Mouse (Mus musculus) heart, adult 11 months (tissue): ENCODE measurements around the gene Bdkrb1.

Experiments used
- DNase-seq: peaks from one replicate; pipeline ENCODE4 v3.0.0; 2022

Bdkrb1 gene

DNA sequence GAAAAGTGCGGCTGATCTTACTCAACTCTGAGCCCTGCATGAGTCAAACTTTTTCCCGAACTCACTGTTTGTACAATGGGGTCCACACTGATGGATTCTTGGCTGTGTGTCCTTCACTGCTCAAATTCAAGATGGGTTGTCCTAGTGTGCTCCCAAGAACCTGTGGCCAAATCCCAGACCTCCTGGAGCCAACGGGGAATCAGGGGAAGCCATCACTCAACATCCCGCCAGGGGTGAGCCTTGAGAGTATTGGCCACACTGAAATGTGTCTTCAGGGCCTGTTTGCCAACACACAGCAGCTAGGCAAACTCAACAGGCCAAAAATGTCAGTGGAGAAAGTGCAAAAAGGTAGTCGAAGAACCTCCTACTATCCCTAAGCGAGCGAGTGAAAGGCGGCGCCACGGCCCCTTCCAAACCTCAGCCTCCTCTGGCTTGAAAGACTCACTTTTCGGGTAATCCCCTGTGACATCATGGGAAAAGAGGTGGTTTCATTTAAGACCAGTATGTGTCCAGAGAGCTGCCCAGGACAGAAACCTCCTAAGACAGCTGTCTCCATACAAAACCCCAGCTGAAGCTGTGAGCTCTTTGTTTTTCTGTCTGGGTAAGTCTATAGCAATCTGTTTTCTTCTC lies at the start of gene Bdkrb1:
Gene Bdkrb1 (plus strand): TSS at position 505 of the 630 bp plus-strand sequence.
- DNase-seq = no peak

DNA sequence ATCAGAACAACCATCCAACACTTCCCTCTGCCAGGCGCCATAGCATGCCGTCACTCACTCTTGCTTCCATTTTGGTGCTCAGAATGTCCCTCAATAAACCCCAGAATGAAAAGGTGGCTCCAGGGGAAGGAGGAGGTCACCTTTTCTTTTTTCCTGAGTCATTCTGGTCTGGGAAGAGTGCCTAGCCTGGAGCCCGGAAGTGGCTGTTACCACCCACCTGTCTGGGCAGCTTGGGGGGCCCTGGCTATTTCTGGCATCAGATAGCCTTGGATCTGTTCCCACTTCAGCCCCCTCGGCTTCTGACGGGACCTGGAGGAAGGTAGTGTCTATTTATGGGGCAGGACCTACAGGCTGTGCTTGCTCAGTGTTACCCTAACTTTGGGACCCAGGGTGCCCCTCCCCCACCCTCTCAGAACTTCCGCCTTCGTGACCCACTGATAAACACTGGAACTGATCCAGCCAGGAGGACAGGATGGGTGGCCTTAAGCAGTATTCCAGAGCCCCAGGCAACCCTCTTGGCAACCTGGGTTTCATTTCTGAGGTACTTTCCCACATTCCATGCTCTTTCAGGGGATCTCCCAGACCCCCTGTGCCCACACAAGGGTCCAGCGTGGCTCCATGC lies 48.6 kb upstream of the Bdkrb1 start:
- DNase-seq = peak; percentile 96

DNA sequence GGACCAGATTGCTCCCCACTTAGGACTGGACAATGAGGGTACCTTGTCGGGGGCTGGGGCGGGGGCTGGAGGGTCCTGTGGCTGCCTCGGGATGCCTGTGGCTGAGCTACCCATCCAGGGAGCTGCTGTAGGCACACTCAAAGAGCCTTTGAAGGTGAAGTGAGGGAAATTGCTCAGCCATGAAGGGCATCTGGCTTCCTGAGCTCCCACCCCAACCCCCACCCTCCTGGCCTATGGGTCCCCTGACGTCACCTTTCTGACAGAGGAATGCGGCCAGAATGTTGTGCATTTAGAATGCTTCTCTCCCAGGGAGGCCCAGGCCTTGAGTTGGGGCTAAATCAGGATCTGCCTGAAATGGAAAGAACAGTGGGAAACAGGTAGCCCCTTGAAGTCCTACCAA lies 47.7 kb upstream of the Bdkrb1 start:
- no peak for DNase-seq

DNA sequence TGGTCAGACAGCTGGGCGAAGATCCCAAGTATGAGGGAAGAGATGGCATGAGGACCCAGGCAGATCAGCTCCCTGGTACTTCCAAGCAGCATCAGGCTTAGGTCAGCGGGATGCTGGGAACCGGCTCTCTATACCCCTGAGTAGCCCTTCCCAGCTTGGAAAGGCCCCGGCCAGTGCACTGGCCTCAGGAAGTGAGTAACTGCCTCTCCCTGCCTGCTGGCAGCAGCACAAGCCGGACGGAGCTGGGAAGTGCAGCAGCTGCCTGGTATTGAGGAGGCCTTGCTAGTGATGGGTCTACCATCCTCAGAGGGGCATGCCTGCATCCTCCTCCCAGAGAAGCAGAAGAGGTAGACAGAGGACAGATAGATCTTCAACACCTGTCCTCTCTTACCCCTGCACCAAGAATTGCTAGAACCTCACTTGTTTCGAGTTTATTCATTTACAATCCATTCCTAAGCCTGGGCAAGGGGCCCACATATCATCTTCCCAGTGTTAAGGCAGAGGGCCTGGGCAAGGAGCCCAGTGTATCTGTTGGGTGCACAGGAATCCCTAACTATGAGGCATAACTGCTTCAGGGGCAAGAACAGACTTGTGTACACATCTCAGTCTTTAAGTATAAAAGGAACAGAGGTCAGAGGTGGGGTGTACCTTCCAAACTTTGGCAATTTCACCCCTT lies 45.5 kb upstream of the Bdkrb1 start:
- DNase-seq = peak; percentile 98

DNA sequence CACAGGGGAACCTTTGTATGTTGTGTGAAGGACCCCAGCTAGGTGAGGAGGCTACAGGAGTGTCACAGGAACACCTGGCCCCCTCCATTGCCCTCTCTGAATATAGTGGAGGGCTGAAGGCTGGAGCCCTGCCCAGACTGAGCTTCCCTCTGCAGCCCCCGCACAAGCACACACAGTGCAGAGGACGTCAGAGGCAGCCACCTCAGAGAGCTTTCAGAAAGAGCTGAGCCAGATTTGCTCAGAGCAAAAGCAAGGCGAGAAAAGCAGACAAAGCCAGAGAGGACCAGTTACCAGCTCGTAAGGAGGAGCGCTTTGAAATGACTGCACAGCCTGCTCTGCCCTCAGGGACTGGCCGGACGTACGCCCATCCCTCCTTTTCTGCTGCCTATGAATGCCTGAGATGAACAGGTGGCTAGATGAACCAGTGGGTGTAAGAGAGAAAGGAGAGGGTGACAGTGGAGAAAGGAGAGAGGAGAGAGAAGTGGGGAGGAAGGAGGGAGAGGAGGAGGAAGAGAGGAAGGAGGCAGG lies 41.8 kb upstream of the Bdkrb1 start:
- no peak for DNase-seq

DNA sequence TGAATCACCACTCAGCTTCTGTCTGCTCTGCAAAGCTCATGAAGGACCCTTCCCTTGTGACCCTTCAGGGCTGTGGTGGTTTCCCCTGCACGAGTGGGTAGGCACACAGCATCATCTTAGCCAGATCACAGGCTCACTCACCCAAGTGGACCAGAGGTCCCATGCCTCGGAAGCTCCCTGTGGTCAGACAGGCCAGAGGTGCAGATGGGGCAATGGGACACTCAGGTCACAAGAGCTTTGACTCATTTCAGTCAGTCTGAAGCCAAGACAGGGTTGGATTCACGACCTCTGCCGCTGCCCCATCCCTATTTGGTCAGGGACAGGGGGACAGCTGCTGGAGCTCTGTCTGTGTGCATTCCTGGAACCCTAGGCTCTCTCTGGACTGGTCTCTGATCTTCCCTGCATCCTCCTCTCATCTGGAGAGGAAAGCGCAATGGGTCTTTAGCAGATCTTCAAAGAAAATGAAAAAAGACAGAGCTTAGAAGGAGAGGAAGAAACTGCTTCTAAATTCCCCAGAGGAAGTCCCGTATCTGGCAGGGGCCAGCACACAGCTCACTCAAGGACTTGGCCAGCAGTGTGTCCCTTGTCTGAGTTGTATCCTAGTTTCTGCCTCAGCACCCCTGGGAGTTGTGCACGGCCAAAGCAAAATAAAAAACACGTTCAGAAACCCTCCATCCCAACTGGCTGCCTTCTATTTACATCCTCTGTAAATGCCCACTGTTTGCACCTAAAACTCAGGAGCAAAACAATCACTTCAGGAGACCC lies 40.6 kb upstream of the Bdkrb1 start:
- peak; percentile 97 for DNase-seq

DNA sequence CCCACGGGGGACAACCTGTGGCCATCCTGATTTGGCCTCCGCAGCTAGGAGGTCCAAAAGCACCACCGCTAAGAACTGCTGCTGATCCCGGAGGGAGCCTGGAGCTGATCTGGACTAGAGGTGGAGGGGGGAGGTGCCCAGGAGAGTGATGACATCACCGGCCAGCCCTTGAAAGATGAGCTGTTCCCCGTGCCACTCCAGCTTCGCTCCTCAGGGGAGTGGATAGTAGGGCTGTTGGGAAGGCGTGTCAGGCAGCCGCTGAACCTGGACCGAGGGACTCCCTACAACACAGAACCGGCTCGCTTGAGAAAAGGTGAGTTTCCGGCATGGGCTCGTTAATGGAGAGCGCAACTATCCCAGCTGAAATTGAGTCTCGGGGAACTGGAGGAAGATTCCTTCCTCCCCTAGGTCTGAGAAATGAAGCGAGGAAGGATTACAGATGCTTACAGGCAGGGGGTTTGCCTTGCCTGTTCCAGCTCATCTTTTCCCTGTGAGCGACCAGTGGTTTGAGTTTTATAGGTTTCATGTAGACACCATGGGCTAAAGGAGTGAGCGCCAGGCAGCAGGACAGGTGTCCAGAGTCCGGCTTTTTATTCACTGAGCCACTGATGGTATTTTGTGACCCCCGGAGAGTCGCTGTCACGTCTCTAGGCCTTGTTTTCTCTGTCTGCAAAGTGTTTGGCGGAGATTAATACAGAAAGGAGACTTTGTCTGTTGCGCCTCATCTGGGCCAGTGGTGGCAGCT lies 39.8 kb upstream of the Bdkrb1 start, which contains the start of gene Bdkrb2:
Gene Bdkrb2 (plus strand): TSS at position 291 of the 745 bp plus-strand sequence.
- peak; percentile 95 for DNase-seq

DNA sequence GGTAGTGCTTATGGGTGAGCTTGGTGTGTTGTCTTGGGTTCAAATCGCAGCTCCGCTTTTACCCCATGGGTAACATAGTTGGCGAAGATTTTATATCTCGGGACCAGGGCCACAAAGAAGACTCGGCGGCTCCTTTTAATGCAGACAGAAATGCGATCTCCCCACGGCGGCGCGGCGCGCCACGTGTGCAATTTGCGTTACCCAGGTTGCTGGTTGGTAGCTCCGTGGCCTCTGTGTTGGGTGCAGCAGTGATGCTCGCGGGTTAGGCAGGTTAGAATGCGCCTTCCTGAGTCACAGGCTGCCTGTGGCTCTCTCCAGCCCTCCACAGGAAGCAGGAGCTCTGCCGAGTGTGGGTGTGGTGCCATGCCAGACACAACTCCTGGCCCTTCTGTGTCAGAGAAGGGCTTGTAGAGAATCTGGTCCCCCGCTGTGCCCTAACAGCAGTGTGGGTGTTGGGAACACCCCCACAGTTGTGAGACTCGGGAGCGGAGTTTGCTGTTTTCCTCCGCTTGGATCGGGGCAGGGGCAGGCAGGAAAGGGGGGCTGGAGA lies 39.1 kb upstream of the Bdkrb1 start:
- no peak for DNase-seq

DNA sequence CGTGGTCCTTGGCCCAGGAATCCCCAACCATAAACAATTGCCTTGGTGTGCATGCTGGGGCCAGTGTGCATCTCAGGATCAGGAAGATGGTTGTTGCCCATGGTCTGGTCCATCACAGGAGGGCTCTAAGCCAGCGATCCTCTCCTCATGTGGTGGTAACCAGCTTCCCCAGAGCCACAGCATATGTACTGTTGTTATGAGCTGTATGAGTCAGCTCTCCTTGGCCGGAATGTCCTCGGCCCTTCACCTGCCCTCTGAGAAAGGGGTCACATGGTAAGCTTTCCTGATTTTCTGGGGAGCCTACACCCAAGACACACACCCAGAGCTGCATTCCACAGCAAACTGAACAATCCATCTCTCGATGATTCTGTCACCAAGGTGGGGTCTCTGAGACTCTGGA lies 37.7 kb upstream of the Bdkrb1 start:
- DNase-seq = no peak

DNA sequence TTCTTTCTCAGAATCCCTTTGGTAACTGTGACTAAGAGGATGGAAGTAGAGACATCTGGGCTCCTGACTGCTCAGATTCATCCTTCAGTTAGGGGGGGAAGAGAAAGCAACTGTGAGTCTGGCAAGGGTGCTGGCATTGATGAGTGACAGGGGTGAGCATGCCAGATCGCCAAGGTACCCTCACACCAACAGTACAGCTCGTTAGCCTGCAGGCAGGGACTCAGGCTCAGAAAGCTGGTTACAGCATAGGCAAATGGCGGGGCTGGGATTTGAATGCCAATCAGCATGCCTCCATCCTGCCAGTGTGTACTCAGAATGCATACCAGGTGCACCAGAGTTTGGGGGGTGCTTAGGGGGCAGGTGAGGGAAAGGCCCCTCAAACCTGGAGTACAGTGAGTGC lies 31.0 kb upstream of the Bdkrb1 start:
- peak; percentile 84 for DNase-seq

DNA sequence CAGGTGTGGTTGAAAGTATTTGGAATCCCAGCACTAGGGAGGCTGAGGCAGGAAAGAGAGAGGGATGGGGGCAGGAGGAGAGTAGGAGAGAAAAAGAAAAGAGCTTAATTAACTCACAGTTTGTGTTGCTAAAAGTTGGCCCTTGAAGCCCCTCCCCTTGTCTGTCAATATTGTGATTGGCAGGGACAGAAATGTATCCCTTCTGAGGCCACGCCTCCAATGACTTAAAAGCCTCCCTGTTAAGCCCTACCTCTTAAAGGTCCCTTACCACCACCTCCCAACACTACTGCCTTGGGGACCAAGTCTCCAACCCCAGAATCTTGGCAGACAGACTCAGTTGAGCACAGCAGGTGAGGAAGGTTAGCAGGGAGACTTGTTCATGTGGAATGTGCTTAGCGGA lies 30.3 kb upstream of the Bdkrb1 start:
- no peak for DNase-seq

DNA sequence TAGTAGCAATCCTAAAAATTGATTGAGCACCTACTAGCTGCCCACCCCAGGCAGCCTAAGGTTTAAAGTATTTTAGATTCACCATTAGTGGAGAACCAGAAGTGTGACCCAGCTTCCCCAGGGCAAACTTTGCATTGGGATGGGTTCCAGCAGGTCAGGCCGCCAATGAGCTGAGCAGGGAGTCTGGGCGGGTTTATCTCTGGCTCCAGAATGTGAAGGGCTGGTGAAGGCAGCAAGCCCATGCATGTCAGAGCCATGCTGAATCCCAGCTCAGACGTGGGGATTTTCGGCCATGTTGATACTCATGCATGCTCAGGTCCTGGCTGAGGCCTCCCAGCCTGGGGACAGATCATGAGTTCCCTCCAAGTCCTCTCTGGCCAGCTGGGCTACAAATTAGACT lies 28.5 kb upstream of the Bdkrb1 start:
- no peak for DNase-seq

DNA sequence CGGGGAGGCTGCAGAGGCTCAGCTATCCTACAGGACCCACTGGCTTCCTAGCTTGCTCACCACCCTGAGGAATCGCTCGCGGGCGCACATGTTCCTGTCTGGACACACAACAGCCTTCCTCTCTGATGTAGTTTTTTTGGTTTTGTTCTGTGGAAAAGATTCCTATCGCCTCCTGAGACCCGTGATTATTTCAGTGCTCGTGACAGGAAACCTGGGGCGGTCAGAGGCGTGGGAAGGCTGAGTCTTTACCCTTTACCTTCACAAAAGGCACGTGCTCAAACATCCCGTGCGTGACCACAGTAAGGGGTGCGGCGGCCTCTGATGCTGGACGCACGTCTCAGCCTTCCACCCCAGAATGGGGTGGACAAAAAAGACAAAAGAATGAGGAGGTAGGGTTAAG lies 22.4 kb upstream of the Bdkrb1 start:
- peak; percentile 93 for DNase-seq

DNA sequence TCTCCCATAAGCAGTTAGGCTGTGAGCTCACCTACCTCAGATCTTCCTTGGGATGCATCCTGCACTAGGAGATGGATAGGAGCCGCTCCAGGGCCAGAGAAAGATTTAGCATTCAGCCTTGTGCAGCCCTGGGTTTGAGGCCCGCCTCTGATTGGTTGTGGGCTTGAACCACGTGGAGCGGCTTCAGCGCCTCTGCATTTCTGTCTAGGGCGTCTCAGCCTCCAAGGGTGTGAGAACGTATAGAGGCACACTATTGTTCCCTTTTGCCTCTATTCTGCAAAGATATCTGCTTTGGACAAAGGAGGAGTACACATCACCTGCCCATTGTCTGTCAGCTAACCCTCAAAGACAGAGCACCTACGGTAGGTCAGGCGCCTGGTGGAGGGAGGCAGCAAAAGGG lies 20.4 kb upstream of the Bdkrb1 start:
- DNase-seq = no peak

DNA sequence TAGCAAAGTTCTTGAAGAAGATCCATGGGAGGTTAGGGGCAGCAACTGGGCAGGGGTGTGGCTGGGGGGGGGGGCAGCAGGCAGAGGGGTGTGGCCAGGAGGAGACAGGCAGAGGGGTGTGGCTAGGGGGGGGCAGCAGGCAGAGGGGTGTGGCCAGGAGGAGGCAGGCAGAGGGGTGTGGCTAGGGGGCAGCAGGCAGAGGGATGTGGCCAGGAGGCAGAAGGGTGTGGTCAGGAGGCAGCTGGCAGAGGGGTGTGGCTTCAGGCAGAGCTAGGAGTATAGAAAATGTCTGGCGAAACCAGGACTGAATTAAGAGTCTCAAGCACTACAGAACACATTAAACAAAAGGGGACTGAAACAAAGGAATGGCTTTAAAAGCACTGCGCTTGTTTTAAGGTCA lies 19.4 kb upstream of the Bdkrb1 start:
- DNase-seq = no peak

DNA sequence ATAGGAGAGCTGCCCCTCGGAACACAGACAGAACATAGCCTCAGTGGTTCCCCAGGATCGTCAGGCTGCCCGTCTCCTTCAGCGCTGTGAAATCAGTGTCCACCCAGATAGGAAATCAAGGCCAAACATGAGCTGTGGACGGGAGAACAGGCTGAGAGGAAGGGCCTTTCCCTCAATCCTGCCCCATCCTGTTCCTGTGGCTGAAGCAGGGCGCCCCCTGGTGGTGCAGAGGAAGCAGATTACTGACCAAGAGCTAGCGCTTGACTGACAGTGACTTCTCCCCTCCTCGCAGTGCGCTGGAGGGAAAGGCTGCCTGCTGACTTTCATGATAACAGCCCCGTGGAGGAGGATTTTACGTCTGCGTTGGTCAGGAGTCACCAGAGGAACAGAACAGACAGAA lies 18.0 kb upstream of the Bdkrb1 start:
- peak; percentile 95 for DNase-seq

DNA sequence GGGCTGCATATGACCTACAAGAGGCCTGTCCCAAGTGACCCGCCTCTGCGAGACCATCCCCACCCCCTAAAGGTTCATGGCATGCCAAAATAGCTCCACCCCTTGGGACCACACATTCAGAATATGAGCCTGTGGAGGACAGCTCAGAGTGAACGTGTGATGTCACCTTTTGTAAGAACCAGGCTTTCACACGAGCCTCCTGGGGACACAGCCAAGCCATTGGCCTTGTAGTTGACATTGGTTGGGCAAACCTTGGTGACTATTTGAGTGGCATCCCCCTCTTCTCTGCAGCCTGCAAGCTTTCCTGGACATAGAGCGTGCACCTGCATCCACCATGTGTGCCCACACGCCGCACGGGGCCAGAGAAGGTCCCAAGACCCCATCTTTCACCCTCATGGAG lies 15.4 kb upstream of the Bdkrb1 start:
- no peak for DNase-seq

DNA sequence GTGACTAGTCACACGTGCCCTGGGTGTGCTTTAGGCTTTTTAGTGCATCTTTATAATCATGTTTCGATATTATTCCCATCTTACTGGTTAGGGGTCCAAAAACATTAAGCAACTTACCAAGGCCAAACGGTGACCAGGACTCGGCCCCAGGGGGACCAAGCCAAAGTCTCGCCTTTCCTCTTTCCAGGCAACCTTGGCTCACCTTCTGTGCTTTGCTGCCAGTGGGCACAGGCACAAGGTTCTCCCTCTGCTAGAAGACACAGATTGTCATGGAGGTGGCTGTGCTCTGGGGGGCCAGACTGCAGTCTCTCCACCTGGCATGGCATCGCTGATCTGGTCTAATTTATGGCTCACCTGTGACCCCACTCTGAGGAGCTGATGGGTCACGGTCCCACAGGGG lies 12.1 kb upstream of the Bdkrb1 start:
- no peak for DNase-seq

DNA sequence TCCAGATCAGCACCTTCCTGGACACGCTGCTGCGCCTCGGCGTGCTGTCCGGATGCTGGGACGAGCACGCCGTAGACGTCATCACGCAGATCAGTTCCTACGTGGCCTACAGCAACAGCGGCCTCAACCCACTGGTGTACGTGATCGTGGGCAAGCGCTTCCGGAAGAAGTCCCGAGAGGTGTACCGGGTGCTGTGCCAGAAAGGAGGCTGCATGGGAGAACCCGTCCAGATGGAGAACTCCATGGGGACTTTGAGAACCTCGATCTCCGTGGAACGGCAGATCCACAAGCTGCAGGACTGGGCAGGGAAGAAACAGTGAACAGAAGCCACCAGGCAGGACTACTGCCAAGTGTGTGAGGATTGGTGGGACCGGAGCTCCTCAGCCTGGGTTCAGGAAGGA lies 10.5 kb upstream of the Bdkrb1 start:
- DNase-seq = no peak

DNA sequence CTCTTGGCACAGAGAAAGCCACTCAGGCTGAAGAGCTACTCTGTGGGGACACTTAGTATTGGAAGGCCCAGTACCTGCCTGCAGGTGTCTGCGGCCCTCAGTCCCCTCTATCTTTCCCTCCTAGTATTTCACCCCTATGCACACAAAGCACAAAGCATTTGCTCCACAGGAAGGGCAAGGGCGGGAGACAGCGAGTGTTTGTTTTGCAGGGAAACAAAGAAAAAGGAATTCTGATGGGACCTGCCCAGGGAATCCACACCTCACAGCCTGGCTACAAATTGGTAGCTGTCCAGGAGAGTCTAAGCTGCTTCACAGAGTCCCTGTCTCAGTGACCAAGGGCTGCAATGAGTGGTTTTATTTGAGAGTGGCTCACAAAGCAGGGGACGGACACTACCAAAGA lies 9.4 kb upstream of the Bdkrb1 start:
- DNase-seq = no peak

DNA sequence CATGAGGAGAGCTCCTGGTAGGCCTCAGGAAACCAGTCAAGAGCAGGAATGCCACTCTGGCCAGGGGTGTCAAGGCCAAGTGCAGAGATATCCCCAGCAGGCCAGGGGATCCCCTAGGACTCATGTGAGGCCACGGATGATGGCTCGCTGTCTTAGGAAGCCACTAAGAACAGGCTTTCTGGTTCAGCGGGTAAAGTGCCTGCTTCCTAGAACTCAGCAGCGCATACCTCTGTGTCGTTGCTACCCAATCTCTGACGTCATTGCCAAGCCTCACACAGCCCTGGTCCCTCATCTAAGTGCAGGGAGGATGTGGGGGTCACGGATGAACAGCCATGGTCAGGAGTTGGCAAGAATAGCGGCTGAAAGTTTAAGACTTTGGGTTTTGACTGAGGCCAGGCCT lies 5.8 kb upstream of the Bdkrb1 start:
- DNase-seq = no peak

DNA sequence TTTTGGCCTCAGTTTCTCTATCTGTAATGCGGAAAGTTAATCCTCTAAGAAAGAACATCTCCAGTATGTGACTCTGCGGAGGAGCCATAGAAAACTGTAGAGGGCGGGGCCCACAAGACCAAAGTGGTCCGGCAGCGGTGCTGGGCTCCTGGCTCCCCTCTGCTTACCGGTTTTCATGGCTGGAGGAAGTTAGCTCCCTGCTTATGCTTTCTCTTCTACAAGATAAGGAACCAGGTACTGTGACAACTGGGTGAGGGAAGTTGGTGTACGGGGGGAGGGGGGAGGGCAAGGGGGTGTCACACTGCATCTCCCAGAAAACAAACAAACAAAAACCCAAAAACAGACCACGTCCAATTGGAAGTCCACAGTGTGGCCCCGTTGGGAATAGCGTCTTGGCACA lies 4.4 kb upstream of the Bdkrb1 start:
- no peak for DNase-seq
